Mouse (Mus musculus) embryonic fibroblast, embryonic 13.5 days (primary cell): Measurements from ENCODE around the gene Ankdd1b. TPM values are rescaled to one million over a fixed set of nuclear protein-coding genes. Genes with fewer than 3 reads are reported as not detected.

Experiments
- H3K27ac ChIP-seq: 2 replicates; pipeline ENCODE4 v1.5.1; 2012; ENCODE audit warnings: low read length, control low read depth, inconsistent platforms; ENCODE audit not compliant: insufficient read depth
- H3K4me1 ChIP-seq: 2 replicates; pipeline ENCODE4 v1.6.1; 2011; ENCODE audit warnings: low read length; ENCODE audit not compliant: control insufficient read depth, insufficient read depth
- H3K4me3 ChIP-seq: 2 replicates; pipeline ENCODE4 v1.5.1; 2011; ENCODE audit warnings: mild to moderate bottlenecking, control low read depth, low read length; ENCODE audit not compliant: insufficient read depth
- CTCF ChIP-seq: IDR thresholded peaks from 2 replicates; pipeline ENCODE4 v1.5.1; 2011; ENCODE audit warnings: mild to moderate bottlenecking, control low read depth, low read length, moderate library complexity, borderline replicate concordance; ENCODE audit not compliant: insufficient read depth
- POLR2A ChIP-seq: IDR thresholded peaks from 2 replicates; pipeline ENCODE4 v1.6.1; 2011; ENCODE audit warnings: low read depth, mild to moderate bottlenecking, control low read depth, low read length, moderate library complexity
- polyA plus RNA-seq: library from polyadenylated mRNA; stranded (reverse); fragments of >200 nt; gene quantifications from 2 replicates; pipeline ENCODE4 v1.2.4, GENCODE M21; 2011; ENCODE audit warnings: low read depth; ENCODE audit not compliant: missing spikeins, insufficient read length

Gene Ankdd1b
- polyA plus RNA-seq, 1 experiment = not detected

- H3K4me1 ChIP-seq = no peaks in the 10 kb centered on the region
- no peak for TF ChIP-seq CTCF
- no peak for TF ChIP-seq POLR2A
- H3K27ac ChIP-seq = no peak overlapping the region
- H3K4me3 ChIP-seq = no peak overlapping the region
Measured at GRCm38 (mm10) chr13:96435793-96436192, 35.2 kb downstream of the Ankdd1b start.

GRCm38 (mm10) chr13:96434899-96435331 lies 36.1 kb downstream of the Ankdd1b start:
- Histone ChIP-seq H3K27ac (no peak overlapping the region), H3K4me3 (no peak overlapping the region), H3K4me1 (no peaks in the 10 kb centered on the region)
- no peak for TF ChIP-seq CTCF

DNA sequence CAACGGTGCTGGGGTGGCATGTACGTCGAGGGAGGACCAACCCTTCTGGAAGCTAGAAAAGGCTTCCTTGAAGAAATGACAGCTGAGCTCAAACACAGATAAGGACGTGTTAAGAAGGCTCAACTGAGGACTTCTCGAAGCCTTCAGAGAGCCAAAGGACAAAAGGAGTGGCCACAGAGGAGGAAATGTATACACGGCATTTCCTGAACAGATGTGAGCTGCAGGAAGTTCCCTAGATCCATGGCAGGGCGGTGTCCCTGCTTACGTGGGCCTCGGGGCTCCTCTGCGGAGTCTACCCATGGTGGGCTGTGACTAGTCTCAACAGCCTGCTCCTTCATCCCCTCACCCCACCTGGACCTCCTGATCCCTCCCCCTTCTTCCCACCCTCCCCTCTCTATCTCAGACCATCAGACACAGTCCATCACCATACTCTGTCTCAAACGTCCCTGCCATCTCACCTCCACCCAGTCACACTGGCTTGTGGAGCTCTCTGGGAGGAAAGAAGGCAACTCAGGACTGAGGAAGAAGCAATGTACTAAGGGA lies 37.3 kb downstream of the Ankdd1b start:
- TF ChIP-seq CTCF = no peak
- no peak for TF ChIP-seq POLR2A
- H3K4me3 ChIP-seq = no peak overlapping the region
- H3K4me1 ChIP-seq = no peaks in the 10 kb centered on the region
- H3K27ac ChIP-seq = no peak overlapping the region

DNA sequence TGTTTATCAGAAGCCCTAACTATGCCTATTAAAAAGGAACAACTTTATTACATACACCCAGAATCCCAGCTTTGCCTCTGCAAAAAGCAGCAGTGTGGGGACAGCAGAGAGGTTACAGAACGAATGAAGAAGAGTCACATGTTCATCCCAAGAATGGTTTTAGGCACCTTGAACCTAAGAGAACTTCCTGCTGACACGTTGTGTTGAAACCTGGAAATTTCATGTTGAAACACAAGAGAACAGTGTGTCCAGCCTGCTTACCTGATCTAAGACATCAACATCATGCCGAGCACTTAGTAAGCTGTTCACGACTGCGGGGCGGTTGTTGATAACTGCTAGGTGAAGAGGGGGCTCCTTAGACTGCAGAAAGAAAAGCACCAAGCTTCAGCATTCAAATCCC lies 38.0 kb downstream of the Ankdd1b start:
- H3K4me3 ChIP-seq = no peak overlapping the region
- no peaks in the 10 kb centered on the region for H3K4me1 ChIP-seq
- no peak for TF ChIP-seq POLR2A
- TF ChIP-seq CTCF = no peak
- H3K27ac ChIP-seq = no peak overlapping the region

DNA sequence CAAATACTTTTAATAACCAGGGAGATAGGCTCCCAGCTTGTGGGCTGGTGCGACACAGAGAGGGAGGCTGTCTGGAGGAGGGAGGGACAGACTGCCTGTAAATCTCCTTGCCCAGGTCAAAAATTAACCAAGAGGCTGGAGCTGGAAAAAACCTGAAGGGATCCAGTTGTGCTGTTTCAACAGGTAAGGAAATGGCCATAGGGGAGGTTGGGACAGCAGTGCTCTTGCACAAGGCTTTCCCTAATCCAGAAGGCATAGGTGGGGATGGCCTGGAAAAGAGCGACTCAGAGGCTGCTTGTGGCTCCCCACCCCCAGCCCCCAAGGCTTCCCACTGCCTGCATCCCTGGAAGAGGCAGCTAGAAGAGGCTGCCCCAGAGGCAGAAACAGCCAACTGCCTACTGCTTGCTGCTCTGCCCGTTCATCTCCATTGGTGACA lies 38.6 kb downstream of the Ankdd1b start:
- Histone ChIP-seq H3K4me3 (no peak overlapping the region), H3K27ac (no peak overlapping the region), H3K4me1 (no peaks in the 10 kb centered on the region)
- no peak for TF ChIP-seq POLR2A
- TF ChIP-seq CTCF = no peak

DNA sequence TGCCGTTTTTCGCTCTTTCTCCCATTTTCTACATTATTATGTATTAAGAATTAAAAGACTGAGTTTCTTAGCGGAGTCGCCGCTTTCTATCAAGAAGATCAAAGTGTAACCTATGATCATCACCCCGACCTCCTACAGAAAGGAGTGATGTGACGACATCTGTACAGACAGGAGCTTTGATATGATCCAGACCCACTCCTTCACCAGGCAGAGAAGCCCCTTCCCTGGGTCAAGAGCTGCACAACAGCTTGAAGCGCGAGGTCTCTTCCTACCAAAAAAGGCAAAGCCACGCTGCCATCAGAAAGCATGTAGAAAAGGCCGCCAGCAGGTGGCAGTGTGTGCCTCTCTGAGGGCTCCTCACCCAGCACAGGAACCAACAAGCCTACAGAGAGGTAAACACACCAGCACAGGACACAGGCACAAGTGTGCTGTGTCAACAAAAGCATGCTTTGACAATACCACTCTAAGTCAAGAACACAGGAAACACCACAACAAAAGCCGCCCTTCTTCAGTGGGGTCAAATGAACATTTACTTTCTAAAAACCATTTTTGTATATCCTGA lies 39.3 kb downstream of the Ankdd1b start:
- no peaks in the 10 kb centered on the region for H3K4me1 ChIP-seq
- TF ChIP-seq POLR2A (no peak), CTCF (peak; percentile 80)
- H3K27ac ChIP-seq = no peak overlapping the region
- H3K4me3 ChIP-seq = no peak overlapping the region

DNA sequence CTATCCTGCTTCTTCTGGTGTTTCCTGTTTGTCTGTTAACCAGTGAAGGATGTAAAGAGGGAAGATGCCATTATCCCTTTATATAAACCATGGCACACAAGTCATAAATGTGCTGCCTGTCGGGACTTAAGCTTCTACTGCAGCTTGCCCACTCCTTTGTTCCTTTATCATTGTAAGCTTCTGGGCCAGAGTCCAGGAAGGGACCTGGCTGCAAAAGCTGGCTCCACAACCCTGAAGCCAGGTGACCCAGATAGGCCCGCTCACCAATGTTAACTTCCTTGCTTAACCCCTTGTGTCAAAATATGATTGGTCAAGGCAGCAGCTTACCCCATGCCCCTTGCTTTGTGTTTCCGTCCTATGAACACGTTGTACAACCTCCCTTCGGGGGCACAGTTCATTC lies 42.5 kb downstream of the Ankdd1b start:
- Histone ChIP-seq H3K4me1 (no peaks in the 10 kb centered on the region), H3K27ac (no peak overlapping the region), H3K4me3 (no peak overlapping the region)
- no peak for TF ChIP-seq POLR2A
- TF ChIP-seq CTCF = no peak

DNA sequence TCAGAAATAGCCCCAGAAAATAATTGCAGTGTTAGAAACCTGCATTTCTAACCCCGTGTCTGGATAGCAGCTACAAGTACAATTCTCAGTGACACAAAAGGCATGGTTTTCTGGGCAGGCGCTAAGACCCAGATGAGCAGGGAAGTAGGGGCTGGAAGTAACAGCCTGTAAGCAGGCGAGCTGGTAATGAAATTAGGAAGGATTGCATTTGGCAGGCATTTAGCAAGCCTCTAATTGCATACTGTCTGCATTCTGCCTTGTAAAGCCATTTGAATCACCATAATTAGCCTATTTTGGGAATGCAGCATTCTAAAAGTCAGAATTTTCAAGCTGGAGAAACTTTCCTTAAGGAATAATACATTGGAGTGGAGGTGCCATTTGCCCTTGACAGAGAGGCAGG lies 45.0 kb downstream of the Ankdd1b start:
- no peak for TF ChIP-seq POLR2A
- Histone ChIP-seq H3K4me1 (no peaks in the 10 kb centered on the region), H3K27ac (no peak overlapping the region), H3K4me3 (no peak overlapping the region)

GRCm38 (mm10) chr13:96424496-96425274 lies 46.3 kb downstream of the Ankdd1b start:
- TF ChIP-seq CTCF = no peak
- H3K4me1 ChIP-seq = no peaks in the 10 kb centered on the region
- H3K27ac ChIP-seq = no peak overlapping the region
- no peak overlapping the region for H3K4me3 ChIP-seq

DNA sequence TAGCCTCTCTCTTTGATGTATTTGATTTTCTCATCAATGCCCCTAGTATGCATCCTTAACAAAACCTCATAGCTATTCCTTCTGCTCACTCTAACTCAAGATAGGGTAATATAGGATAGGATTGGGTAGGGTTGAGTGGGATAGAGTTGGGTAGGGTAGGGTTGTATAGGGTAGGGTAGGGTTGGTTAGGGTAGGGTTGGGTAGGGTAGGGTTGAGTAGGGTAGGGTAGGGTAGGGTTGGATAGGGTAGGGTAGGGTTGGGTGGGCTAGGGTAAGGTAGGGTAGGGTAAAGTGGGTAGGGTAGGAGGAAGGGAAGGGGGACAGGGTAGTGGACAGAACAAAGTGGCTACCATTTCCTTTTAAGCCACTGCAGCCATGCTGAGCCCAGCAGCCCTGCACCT lies 49.8 kb downstream of the Ankdd1b start:
- H3K4me1 ChIP-seq = no peaks in the 10 kb centered on the region

More for the DNA sequence above, 49.8 kb downstream of the Ankdd1b start:
- Histone ChIP-seq H3K27ac (no peak overlapping the region), H3K4me3 (no peak overlapping the region)
- no peak for TF ChIP-seq CTCF
- no peak for TF ChIP-seq POLR2A
